Mouse (Mus musculus): ENCODE data around the gene Pspn. TPM values are rescaled to one million over a fixed set of nuclear protein-coding genes. Genes with fewer than 3 reads are reported as not detected.

Pspn gene
- polyA plus RNA-seq, 1 experiment from 2014 or later = not detected

GRCm38 (mm10) chr17:57029691-57030090 is 29.9 kb upstream of the Pspn start:
- WGBS = 29% methylated on average over 8 of the region's 8 CpGs
- ATAC-seq (replicated peaks; ENCODE audit: low FRiP score, low TSS enrichment, low read depth) (no peak), DNase-seq (ENCODE audit: low spot score) (no peak)
- H3K4me3 ChIP-seq (ENCODE audit: low read depth, low read length) = peak overlapping the region; percentile 79
- no peak overlapping the region for H3K27ac ChIP-seq (ENCODE audit: low read depth)
- H3K4me1 ChIP-seq (replicated peaks; ENCODE audit: control insufficient read depth, insufficient read depth, low read length) = peaks cover 13% of the 10 kb centered on the region
- H3K4me2 ChIP-seq (ENCODE audit: low read length) = peak overlapping the region; percentile 85
- peaks cover 45% of the 10 kb centered on the region for H3K36me3 ChIP-seq (ENCODE audit: control insufficient read depth, insufficient read depth, low read length)
- H3K27me3 ChIP-seq (replicated peaks; ENCODE audit: control insufficient read depth, insufficient read depth, low read length) = no peaks in the 10 kb centered on the region
- no peaks in the 10 kb centered on the region for H3K9me3 ChIP-seq (ENCODE audit: control insufficient read depth, low read length)
- peak overlapping the region; percentile 99 for H3K9ac ChIP-seq (ENCODE audit: low read length)

GRCm38 (mm10) chr17:57027471-57027870 is 27.7 kb upstream of the Pspn start:
- peaks cover 67% of the 10 kb centered on the region for H3K36me3 ChIP-seq (ENCODE audit: control insufficient read depth, insufficient read depth, low read length)
- H3K4me1 ChIP-seq (replicated peaks; ENCODE audit: control insufficient read depth, insufficient read depth, low read length) = peaks cover 13% of the 10 kb centered on the region
- no peaks in the 10 kb centered on the region for H3K9me3 ChIP-seq (ENCODE audit: control insufficient read depth, low read length)
- DNase-seq (ENCODE audit: low spot score) (no peak), ATAC-seq (replicated peaks; ENCODE audit: low FRiP score, low TSS enrichment, low read depth) (no peak)
- 86% methylated on average over 4 of the region's 4 CpGs for WGBS
- no peak overlapping the region for H3K4me2 ChIP-seq (ENCODE audit: low read length)
- H3K27ac ChIP-seq (ENCODE audit: low read depth) = no peak overlapping the region
- no peak overlapping the region for H3K9ac ChIP-seq (ENCODE audit: low read length)
- no peaks in the 10 kb centered on the region for H3K27me3 ChIP-seq (replicated peaks; ENCODE audit: control insufficient read depth, insufficient read depth, low read length)
- no peak overlapping the region for H3K4me3 ChIP-seq (ENCODE audit: low read depth, low read length)

DNA sequence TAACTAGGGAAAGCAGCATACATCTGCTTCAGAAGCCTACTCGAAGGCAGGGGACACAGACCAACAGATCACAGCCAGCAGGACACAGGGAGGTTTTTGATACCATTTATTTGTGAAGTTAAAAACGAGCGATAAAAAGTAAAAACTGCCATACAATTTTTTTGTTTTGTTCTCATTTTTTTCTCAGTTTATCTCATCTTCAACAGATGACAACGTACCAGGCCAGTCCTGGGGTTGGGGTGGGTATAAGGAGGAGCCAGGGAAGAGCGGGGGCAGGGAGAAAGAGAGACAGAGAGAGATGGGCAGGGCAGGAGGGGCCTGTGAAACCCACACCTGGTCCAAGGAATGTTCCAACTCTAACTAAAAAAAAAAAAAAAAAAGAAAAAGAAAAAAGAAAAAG is 21.1 kb upstream of the Pspn start:
- Histone ChIP-seq H3K27me3 (replicated peaks; ENCODE audit: control insufficient read depth, insufficient read depth, low read length) (no peaks in the 10 kb centered on the region), H3K4me2 (ENCODE audit: low read length) (no peak overlapping the region), H3K4me3 (ENCODE audit: low read depth, low read length) (no peak overlapping the region), H3K27ac (ENCODE audit: low read depth) (no peak overlapping the region), H3K36me3 (ENCODE audit: control insufficient read depth, insufficient read depth, low read length) (peaks cover 62% of the 10 kb centered on the region), H3K9me3 (ENCODE audit: control insufficient read depth, low read length) (no peaks in the 10 kb centered on the region), H3K4me1 (replicated peaks; ENCODE audit: control insufficient read depth, insufficient read depth, low read length) (no peaks in the 10 kb centered on the region), H3K9ac (ENCODE audit: low read length) (no peak overlapping the region)
- DNase-seq (ENCODE audit: low spot score) (no peak), ATAC-seq (replicated peaks; ENCODE audit: low FRiP score, low TSS enrichment, low read depth) (no peak)
- WGBS = 93% methylated on average over 5 of the region's 5 CpGs

GRCm38 (mm10) chr17:57019693-57020092 is 19.9 kb upstream of the Pspn start:
- ATAC-seq (replicated peaks; ENCODE audit: low FRiP score, low TSS enrichment, low read depth) (no peak), DNase-seq (ENCODE audit: low spot score) (no peak)
- H3K4me1 ChIP-seq (replicated peaks; ENCODE audit: control insufficient read depth, insufficient read depth, low read length) = no peaks in the 10 kb centered on the region
- no peak overlapping the region for H3K9ac ChIP-seq (ENCODE audit: low read length)
- no peak overlapping the region for H3K4me2 ChIP-seq (ENCODE audit: low read length)
- no peaks in the 10 kb centered on the region for H3K9me3 ChIP-seq (ENCODE audit: control insufficient read depth, low read length)
- H3K36me3 ChIP-seq (ENCODE audit: control insufficient read depth, insufficient read depth, low read length) = peaks cover 50% of the 10 kb centered on the region
- no peak overlapping the region for H3K27ac ChIP-seq (ENCODE audit: low read depth)
- 89% methylated on average over 2 of the region's 2 CpGs for WGBS
- no peak overlapping the region for H3K4me3 ChIP-seq (ENCODE audit: low read depth, low read length)
- no peaks in the 10 kb centered on the region for H3K27me3 ChIP-seq (replicated peaks; ENCODE audit: control insufficient read depth, insufficient read depth, low read length)

GRCm38 (mm10) chr17:57012245-57012795 is 12.5 kb upstream of the Pspn start:
- Histone ChIP-seq H3K27me3 (replicated peaks; ENCODE audit: control insufficient read depth, insufficient read depth, low read length) (no peaks in the 10 kb centered on the region), H3K4me1 (replicated peaks; ENCODE audit: control insufficient read depth, insufficient read depth, low read length) (peaks cover 11% of the 10 kb centered on the region; the same call in 1 of the 2 replicates), H3K4me3 (ENCODE audit: low read depth, low read length) (peak overlapping the region; percentile 65), H3K9me3 (ENCODE audit: control insufficient read depth, low read length) (no peaks in the 10 kb centered on the region), H3K9ac (ENCODE audit: low read length) (peak overlapping the region; percentile 77), H3K4me2 (ENCODE audit: low read length) (peak overlapping the region; percentile 79), H3K27ac (ENCODE audit: low read depth) (peak overlapping the region; percentile 93), H3K36me3 (ENCODE audit: control insufficient read depth, insufficient read depth, low read length) (peaks cover 20% of the 10 kb centered on the region)
- no peak for DNase-seq (ENCODE audit: low spot score)
- ATAC-seq (replicated peaks; ENCODE audit: low FRiP score, low TSS enrichment, low read depth) = no peak
- 69% methylated on average over 13 of the region's 13 CpGs for WGBS

- peak within 1 kb of the TSS; percentile 77 for H3K9ac ChIP-seq (ENCODE audit: low read length)
- H3K27me3 ChIP-seq (replicated peaks; ENCODE audit: control insufficient read depth, insufficient read depth, low read length) = no peaks in the 10 kb centered on the region
- peaks cover 29% of the 10 kb centered on the region for H3K36me3 ChIP-seq (ENCODE audit: control insufficient read depth, insufficient read depth, low read length)
- H3K27ac ChIP-seq (ENCODE audit: low read depth) = peak within 1 kb of the TSS; percentile 93
- ATAC-seq (replicated peaks; ENCODE audit: low FRiP score, low TSS enrichment, low read depth) (peak; percentile 95), DNase-seq (ENCODE audit: low spot score) (peak; percentile 99)
- peaks cover 11% of the 10 kb centered on the region; the same call in 1 of the 2 replicates for H3K4me1 ChIP-seq (replicated peaks; ENCODE audit: control insufficient read depth, insufficient read depth, low read length)
- H3K4me2 ChIP-seq (ENCODE audit: low read length) = peak within 1 kb of the TSS; percentile 96
- no peaks in the 10 kb centered on the region for H3K9me3 ChIP-seq (ENCODE audit: control insufficient read depth, low read length)
- WGBS = under 1% methylated on average over 51 of the region's 51 CpGs
- peak within 1 kb of the TSS; percentile 65 for H3K4me3 ChIP-seq (ENCODE audit: low read depth, low read length)
Measured at GRCm38 (mm10) chr17:57011236-57012141, 11.7 kb upstream of the Pspn start, which contains the start of the genes Gtf2f1 and Gm17949. Gene Gtf2f1 (minus strand): TSS chr17:57011288. Gene Gm17949 (plus strand): TSS chr17:57011469.

DNA sequence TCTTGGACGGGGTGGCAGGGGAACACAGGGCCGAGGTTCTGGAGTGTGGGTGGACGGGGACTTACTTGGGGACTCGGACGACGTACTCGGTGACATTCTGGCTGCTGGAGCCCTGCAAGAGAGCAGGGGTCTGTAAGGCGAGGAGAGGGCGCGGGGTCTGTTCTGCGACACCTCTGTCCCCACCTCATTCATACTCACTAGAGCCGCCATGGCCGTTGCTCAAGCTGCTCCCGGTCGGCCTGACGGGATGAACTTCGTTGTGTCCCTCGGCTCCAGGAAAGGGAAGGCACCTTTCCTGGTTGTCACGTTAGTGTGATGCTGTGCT is 11.1 kb upstream of the Pspn start:
- Histone ChIP-seq H3K9ac (ENCODE audit: low read length) (peak overlapping the region; percentile 45), H3K4me2 (ENCODE audit: low read length) (peak overlapping the region; percentile 96), H3K4me1 (replicated peaks; ENCODE audit: control insufficient read depth, insufficient read depth, low read length) (peaks cover 11% of the 10 kb centered on the region; the same call in 1 of the 2 replicates), H3K9me3 (ENCODE audit: control insufficient read depth, low read length) (no peaks in the 10 kb centered on the region), H3K36me3 (ENCODE audit: control insufficient read depth, insufficient read depth, low read length) (peaks cover 35% of the 10 kb centered on the region), H3K27me3 (replicated peaks; ENCODE audit: control insufficient read depth, insufficient read depth, low read length) (no peaks in the 10 kb centered on the region), H3K27ac (ENCODE audit: low read depth) (peak overlapping the region; percentile 45; the same call in 1 of the 2 replicates), H3K4me3 (ENCODE audit: low read depth, low read length) (peak overlapping the region; percentile 65)
- ATAC-seq (replicated peaks; ENCODE audit: low FRiP score, low TSS enrichment, low read depth) (peak; percentile 58), DNase-seq (ENCODE audit: low spot score) (no peak)
- WGBS = under 1% methylated on average over 19 of the region's 19 CpGs

DNA sequence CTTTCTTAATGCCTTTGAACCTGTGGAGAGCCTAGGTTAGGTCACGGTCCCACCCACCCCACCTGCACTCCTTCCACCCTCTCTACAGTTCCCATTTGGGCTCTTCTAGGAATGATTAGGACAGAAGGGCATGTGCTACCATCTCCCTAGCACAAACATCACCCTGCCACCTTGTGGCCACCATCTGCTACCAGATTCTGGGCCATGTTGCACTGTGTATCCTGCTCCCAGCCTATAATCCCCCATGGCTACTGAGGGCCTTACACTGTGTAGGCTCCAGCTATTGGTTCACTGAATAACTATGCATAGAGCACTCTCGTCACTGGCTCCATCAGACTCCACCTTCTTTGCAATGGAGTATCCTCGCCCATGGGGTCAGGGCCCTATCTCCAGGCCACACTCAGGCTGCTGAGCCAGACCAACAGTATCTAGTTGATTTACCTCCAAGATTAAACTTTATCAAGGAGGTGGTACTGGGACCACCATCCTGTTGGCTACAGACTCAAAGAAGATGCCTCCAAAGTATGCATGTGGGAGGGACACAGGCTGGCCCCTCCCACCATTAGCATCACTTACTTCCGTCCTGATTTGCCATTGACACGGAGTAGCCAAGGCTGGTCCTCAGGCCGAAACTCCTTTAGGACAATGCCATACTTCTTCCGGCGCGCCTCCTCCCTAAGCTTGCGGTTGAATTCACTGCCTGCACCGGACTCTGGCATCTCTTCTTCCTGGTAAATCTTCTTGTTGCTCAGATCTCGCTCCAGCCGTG is 7.5 kb upstream of the Pspn start:
- no peaks in the 10 kb centered on the region for H3K9me3 ChIP-seq (ENCODE audit: control insufficient read depth, low read length)
- H3K4me2 ChIP-seq (ENCODE audit: low read length) = no peak overlapping the region
- ATAC-seq (replicated peaks; ENCODE audit: low FRiP score, low TSS enrichment, low read depth) (no peak), DNase-seq (ENCODE audit: low spot score) (no peak)
- H3K27ac ChIP-seq (ENCODE audit: low read depth) = no peak overlapping the region
- no peak overlapping the region for H3K9ac ChIP-seq (ENCODE audit: low read length)
- H3K4me3 ChIP-seq (ENCODE audit: low read depth, low read length) = no peak overlapping the region
- peaks cover 69% of the 10 kb centered on the region for H3K36me3 ChIP-seq (ENCODE audit: control insufficient read depth, insufficient read depth, low read length)
- H3K4me1 ChIP-seq (replicated peaks; ENCODE audit: control insufficient read depth, insufficient read depth, low read length) = peaks cover 11% of the 10 kb centered on the region; the same call in 1 of the 2 replicates
- WGBS = 93% methylated on average over 13 of the region's 13 CpGs
- no peaks in the 10 kb centered on the region for H3K27me3 ChIP-seq (replicated peaks; ENCODE audit: control insufficient read depth, insufficient read depth, low read length)
